Mouse (Mus musculus) heart, embryonic 14.5 days (tissue): ENCODE measurements around the gene Dedd. TPM values are rescaled to one million over a fixed set of nuclear protein-coding genes. Genes with fewer than 3 reads are reported as not detected.

ENCODE experiments used
- polyA plus RNA-seq: library from polyadenylated mRNA; unstranded; fragments of >200 nt; fragmentation: Nextera tagmentation; extraction: Ambion mirVana; gene quantifications from 2 replicates; pipeline ENCODE4 v1.2.1, GENCODE M21; 2014

The Dedd gene
- polyA plus RNA-seq, 1 experiment from 2014 or later, result 42.4 TPM

Other genes with a start within 250 kb of the Dedd start
- gene Cfap126, start 215.2 kb upstream of the Dedd start, polyA plus RNA-seq, result 3.0 and 4.7 TPM in 2 replicates
- gene Sdhc, start 178.5 kb upstream of the Dedd start, polyA plus RNA-seq, result 622 and 642 TPM in 2 replicates
- not detected in 2 replicates for gene Mpz, start 178.4 kb upstream of the Dedd start, polyA plus RNA-seq
- gene Pcp4l1, start 132.9 kb upstream of the Dedd start, polyA plus RNA-seq, result 58.8 TPM in 2 replicates
- gene Nr1i3, start 115.2 kb upstream of the Dedd start, polyA plus RNA-seq, result 0.28 and 0.32 TPM in 2 replicates
- 54.2 and 58.4 TPM in 2 replicates for gene Tomm40l, start 106.6 kb upstream of the Dedd start, polyA plus RNA-seq
- gene Apoa2, start 104.1 kb upstream of the Dedd start, polyA plus RNA-seq, result 5.3 TPM in 2 replicates
- gene Fcer1g, start 94.8 kb upstream of the Dedd start, polyA plus RNA-seq, result 30.1 and 37.7 TPM in 2 replicates
- 2.8 and 3.0 TPM in 2 replicates for gene Adamts4, start 78.7 kb upstream of the Dedd start, polyA plus RNA-seq
- gene Ndufs2, start 77.8 kb upstream of the Dedd start, polyA plus RNA-seq, result 541 and 561 TPM in 2 replicates
- gene B4galt3, start 58.8 kb upstream of the Dedd start, polyA plus RNA-seq, result 52.8 and 55.6 TPM in 2 replicates
- 42.9 and 44.8 TPM in 2 replicates for gene Ppox, start 48.0 kb upstream of the Dedd start, polyA plus RNA-seq
- gene Usp21, start 41.2 kb upstream of the Dedd start, polyA plus RNA-seq, result 43.2 and 45.5 TPM in 2 replicates
- gene Ufc1, start 34.1 kb upstream of the Dedd start, polyA plus RNA-seq, result 96.0 and 111 TPM in 2 replicates
- 28.4 and 31.8 TPM in 2 replicates for gene Nit1, start 16.5 kb downstream of the Dedd start, polyA plus RNA-seq
- 34.3 and 42.2 TPM in 2 replicates for gene Pfdn2, start 16.5 kb downstream of the Dedd start, polyA plus RNA-seq
- 0.63 and 1.0 TPM in 2 replicates for gene Klhdc9, start 31.7 kb downstream of the Dedd start, polyA plus RNA-seq
- 0.12 TPM in 1 of 2 replicates, not detected in the other for gene Nectin4, start 41.0 kb downstream of the Dedd start, polyA plus RNA-seq
- gene Arhgap30, start 59.8 kb downstream of the Dedd start, polyA plus RNA-seq, result 0.54 and 0.62 TPM in 2 replicates
- gene Usf1, start 82.2 kb downstream of the Dedd start, polyA plus RNA-seq, result 46.7 and 58.5 TPM in 2 replicates
- 1.5 and 2.1 TPM in 2 replicates for gene Tstd1, start 89.7 kb downstream of the Dedd start, polyA plus RNA-seq
- gene F11r, start 108.4 kb downstream of the Dedd start, polyA plus RNA-seq, result 70.9 and 74.7 TPM in 2 replicates
- 12.9 and 14.4 TPM in 2 replicates for gene Alyref2, start 174.3 kb downstream of the Dedd start, polyA plus RNA-seq
- gene Itln1, start 206.1 kb downstream of the Dedd start, polyA plus RNA-seq, result not detected in 2 replicates
- gene Cd244a, start 230.0 kb downstream of the Dedd start, polyA plus RNA-seq, result 0.09 TPM in 1 of 2 replicates, not detected in the other